Mouse (Mus musculus) cerebellum, adult (tissue): ENCODE measurements at regions not wholly inside any gene's neighbourhood (a gene's known extent, or its start where the extent isn't known, plus 50 kb on each side); places are given as distances from the start of the nearest gene placed in this dataset.

Experiments used
- ATAC-seq: cut with Nextera tagmentation; 2 replicates; pipeline ENCODE4 v1.9.2; 2017; ENCODE audit warnings: mild to moderate bottlenecking, moderate library complexity, mixed read lengths; ENCODE audit not compliant: insufficient number of reproducible peaks, low FRiP score, low TSS enrichment

DNA sequence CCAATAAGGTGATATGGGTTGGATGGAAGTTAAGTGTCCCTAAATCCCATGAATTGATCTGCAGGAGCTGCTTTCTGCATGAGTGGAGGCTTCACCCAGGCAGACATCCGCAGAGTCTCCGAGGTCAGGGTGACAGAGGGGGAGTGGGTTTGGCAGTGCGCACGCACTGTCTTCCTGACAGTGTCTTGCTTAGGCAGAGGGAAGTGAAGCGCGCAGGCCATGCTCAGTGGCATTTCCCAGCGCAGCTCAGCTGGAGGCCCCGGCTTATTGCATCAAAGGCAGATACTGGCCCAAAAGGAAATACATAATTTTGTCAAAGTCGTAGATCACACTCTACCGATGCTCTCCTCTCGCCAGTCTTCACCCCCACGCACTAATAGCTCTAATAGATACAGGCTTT lies 252.7 kb upstream of the Dnajc24 start:
- ATAC-seq, result no peak

GRCm38 (mm10) chr2:106234358-106234757 lies 231.0 kb upstream of the Dnajc24 start:
- no peak for ATAC-seq

DNA sequence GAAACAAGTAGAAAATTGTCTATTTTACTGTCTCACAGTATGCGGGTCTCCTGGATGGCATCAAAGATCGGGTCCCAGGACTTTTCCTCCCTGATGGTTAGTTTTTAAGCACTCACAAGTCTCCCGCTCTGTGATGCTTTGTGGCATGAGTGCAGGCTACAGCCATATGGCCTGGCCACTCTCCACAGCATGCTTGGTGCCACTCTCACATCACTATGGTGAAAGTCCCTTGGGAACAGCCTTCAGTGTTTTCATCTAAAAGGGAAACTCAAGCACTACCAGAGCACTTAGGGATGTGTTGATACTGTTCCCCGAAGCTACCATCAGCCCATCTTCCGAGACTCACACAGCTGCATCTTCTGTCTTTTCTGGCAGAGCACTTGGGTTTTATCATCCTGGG lies 227.8 kb upstream of the Dnajc24 start:
- peak; percentile 40; the same call in 1 of the 2 replicates for ATAC-seq

DNA sequence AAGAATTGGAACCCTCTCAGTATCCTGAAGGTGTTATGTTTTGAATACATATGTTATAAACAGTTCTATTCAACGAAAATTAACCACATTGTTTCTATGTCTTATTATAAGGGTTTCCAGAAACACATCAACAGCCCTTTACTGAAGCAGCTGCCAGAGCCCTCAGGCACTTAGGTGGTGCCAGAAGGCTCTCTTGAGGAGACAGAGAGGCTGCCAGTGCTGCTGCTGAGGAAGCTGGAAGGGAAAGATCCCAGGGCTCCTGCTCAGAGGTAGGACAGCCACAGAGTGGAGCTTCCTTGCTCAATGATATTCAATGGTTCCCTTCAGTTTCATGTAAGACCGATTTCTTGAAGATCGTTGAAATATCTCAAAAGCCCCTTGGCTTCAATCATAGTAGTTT lies 226.7 kb upstream of the Dnajc24 start:
- ATAC-seq, result no peak

- no peak for ATAC-seq
These were observed 224.9 kb upstream of the Dnajc24 start for GRCm38 (mm10) chr2:106228249-106228648.

- no peak for ATAC-seq
These were observed 212.8 kb upstream of the Dnajc24 start for GRCm38 (mm10) chr2:106216169-106216568.

DNA sequence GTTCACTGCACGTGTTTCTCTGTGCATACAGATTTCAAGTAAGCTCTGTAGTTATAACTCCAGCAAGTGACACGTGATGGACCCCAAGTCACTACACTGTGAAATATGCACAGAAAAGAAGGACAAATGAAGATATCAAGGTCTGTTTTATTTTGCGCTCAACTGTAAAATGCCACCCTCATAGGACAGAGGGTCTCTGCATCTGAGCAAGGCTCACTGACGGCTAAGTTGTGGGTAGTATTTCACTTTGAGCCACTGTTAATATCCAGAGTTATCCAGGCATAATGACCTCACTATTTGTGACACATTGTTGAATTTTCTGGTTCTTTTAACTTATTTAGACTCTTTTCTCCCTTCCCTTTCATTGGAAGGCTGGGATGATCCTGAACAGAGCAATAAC lies 210.4 kb upstream of the Dnajc24 start:
- no peak for ATAC-seq

- ATAC-seq, result no peak
These were observed 207.4 kb upstream of the Dnajc24 start for GRCm38 (mm10) chr2:106210773-106211172.

DNA sequence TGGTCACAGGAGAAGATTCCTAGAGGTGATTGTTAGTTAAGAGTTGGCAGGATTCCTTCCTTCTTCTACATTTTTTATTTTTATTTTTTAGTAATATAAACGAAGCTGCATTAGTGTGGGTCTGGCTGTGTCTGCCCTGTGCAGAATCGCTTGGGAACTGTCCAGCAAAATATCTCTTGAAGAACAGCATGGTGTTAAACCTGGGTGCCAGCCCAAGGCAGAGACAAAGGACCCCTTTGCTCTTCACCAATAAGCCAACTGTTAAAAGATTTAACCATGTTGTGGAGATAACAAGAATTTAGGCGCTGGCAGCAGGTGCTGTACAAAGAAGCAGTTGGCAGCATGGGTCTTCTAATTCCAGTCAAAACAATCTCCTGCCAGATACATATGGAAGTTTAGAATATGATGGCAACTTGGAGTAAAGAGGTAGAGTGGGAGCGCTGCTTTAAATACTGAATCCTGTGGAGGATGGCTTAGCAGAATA lies 205.5 kb upstream of the Dnajc24 start:
- no peak for ATAC-seq

DNA sequence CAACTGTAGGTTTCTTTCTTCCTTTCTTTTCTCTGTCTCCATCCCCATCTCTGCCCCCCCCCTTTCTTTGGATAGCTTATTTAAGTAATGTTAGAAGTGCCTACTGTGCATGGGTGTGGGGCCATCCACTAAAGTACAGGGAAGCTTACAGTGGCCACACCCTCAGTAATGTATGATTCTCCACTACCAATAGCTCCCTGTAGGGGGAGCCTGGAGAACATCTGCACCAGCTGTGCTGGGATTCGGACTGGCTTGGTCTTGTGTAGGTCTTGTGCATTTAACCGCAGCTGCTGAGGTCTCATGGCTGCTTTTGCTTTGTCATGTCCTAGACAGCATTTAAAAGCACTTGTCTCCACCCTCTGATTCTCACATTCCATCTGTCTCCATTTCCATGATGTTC lies 196.8 kb upstream of the Dnajc24 start:
- ATAC-seq, result no peak

GRCm38 (mm10) chr2:106195170-106195569 lies 191.8 kb upstream of the Dnajc24 start:
- ATAC-seq, result peak; percentile 85

GRCm38 (mm10) chr2:106194369-106195023 lies 191.1 kb upstream of the Dnajc24 start:
- peak; percentile 37 for ATAC-seq

DNA sequence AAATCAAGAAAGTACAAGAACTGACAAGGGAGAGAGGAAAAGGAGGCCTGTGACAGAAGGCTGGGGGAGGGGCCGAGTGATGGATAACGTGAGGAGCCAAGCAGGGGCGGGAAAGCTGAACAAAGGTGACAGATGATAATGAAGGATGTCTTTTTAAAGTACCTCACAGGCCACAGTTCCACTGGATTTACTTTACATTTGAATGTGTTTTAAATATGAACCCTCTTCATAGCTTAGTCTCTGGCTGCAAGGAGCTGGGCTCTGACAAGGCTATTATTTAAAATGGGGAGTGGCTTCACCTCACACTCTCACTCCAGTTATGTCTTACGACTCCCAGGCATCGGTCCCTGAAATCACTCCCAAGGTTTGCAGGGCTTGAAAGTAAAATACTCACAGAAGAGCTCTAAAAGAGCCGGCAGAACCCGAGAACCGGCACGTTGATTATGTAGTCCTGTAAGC lies 190.6 kb upstream of the Dnajc24 start:
- peak; percentile 17; the same call in 1 of the 2 replicates for ATAC-seq

- ATAC-seq, result no peak
These were observed 187.4 kb upstream of the Dnajc24 start for GRCm38 (mm10) chr2:106190579-106191322.

- ATAC-seq, result peak; percentile 95
These were observed 180.3 kb upstream of the Dnajc24 start for GRCm38 (mm10) chr2:106183651-106184050.

GRCm38 (mm10) chr2:106182051-106182450 lies 178.7 kb upstream of the Dnajc24 start:
- ATAC-seq, result 0 out of 2 replicates have a peak, but pooled peaks have one; percentile 32

DNA sequence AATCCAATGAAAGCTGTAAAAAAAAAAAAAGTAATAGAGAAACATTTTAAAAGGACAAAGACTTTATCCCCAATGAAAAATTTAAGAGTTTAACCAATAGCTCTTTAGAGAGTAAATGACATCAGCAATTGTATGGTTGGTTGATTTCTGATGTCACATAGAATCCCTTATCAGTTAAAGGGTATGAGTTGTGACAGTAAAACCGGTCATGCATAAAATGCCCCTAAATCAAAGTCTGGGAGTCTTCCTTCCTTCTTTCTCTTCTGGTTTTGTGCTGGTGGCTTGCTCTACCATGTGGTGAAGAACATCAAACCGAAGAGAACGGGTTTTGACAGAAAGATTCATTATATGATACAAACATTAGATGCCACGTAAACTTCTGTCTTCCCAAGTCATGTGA lies 159.3 kb upstream of the Dnajc24 start:
- no peak for ATAC-seq

DNA sequence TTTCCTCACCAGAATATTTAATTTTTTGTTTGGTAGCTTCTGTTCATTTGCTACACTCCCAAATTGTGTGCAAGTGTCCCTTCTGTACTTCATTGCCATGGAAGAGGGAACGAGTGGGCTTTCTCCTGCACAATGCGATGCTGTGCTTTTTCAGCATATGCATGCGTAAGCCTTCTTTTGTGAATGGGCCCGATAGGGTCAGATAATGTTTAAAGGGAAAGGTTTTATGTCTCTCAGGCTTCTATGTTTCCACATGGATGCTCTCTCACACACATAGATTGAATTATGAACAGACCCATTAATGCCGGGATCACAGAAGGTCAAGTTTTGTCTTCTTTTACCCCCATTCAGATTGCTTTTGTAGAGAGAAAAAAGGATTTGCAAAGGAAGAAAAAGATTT lies 158.5 kb upstream of the Dnajc24 start:
- ATAC-seq, result no peak

- no peak for ATAC-seq
These were observed 146.4 kb upstream of the Dnajc24 start for GRCm38 (mm10) chr2:106149701-106150100.

GRCm38 (mm10) chr2:106140931-106141330 lies 137.6 kb upstream of the Dnajc24 start:
- no peak for ATAC-seq

- no peak for ATAC-seq
These were observed 97.7 kb upstream of the Dnajc24 start for GRCm38 (mm10) chr2:106101002-106101401.

DNA sequence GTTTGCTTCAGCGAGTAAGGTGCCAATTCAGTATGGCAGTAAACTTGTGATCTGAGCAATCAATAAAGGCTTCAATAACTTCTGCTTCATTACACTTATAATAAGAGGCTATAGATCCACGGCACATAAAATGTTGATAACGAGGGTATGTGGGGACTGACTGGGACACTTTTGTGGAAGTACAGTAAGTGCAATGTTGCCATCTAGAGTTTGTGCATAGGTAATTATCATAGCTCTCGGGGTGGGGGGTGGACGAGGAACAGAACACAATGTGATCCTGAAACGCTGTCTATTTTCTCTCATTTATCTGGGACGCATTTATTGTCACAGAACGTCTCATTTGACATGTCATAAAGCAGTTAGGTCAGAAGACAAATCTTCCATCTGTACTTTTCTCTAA lies 82.8 kb upstream of the Dnajc24 start:
- no peak for ATAC-seq
